Mouse (Mus musculus) thymus, adult 2 months (tissue): ENCODE measurements at regions not wholly inside any gene's neighbourhood (a gene's known extent, or its start where the extent isn't known, plus 50 kb on each side); places are given as distances from the start of the nearest gene placed in this dataset.

Experiments
- CTCF ChIP-seq: fragments of 200-500 bp; IDR thresholded peaks from 2 replicates; pipeline ENCODE4 v1.5.1; 2012; ENCODE audit warnings: mild to moderate bottlenecking, control low read depth, low read length, moderate library complexity, borderline replicate concordance; ENCODE audit not compliant: control insufficient read depth, poor library complexity, insufficient read depth; ENCODE audit errors: extremely low read depth
- POLR2A ChIP-seq: fragments of 200-500 bp; IDR thresholded peaks from 2 replicates; pipeline ENCODE4 v1.6.1; 2012; ENCODE audit warnings: mild to moderate bottlenecking, low read length, control low read depth, moderate library complexity; ENCODE audit not compliant: control insufficient read depth, poor library complexity, insufficient read depth; ENCODE audit errors: extremely low read depth

GRCm38 (mm10) chr11:43971886-43972285 lies 70.9 kb upstream of the Adra1b start:
- TF ChIP-seq CTCF (no peak), POLR2A (no peak)
